Mouse (Mus musculus) small intestine, adult 2 months (tissue): ENCODE data around the gene Maml3. TPM values are rescaled to one million over a fixed set of nuclear protein-coding genes. Genes with fewer than 3 reads are reported as not detected.

Experiments used
- H3K27ac ChIP-seq: fragments of 200-500 bp; 2 replicates; pipeline ENCODE4 v1.5.1; 2012; ENCODE audit warnings: low read depth, low read length, control low read depth, inconsistent platforms; ENCODE audit not compliant: insufficient read depth
- H3K27me3 ChIP-seq: fragments of 200-500 bp; 2 replicates; pipeline ENCODE4 v1.6.1; 2012; ENCODE audit warnings: mild to moderate bottlenecking, moderate library complexity, low read length, inconsistent platforms; ENCODE audit not compliant: control insufficient read depth, insufficient read depth
- H3K36me3 ChIP-seq: fragments of 200-500 bp; 2 replicates; pipeline ENCODE4 v1.6.1; 2012; ENCODE audit warnings: mild to moderate bottlenecking, low read length, control low read depth, inconsistent platforms; ENCODE audit not compliant: control insufficient read depth, insufficient read depth
- H3K4me1 ChIP-seq: fragments of 200-500 bp; 2 replicates; pipeline ENCODE4 v1.6.1; 2012; ENCODE audit warnings: low read length, inconsistent platforms, mixed read lengths; ENCODE audit not compliant: control insufficient read depth, insufficient read depth, insufficient read length
- H3K4me3 ChIP-seq: fragments of 200-500 bp; 2 replicates; pipeline ENCODE4 v1.5.1; 2012; ENCODE audit warnings: low read depth, mild to moderate bottlenecking, control low read depth, inconsistent platforms, low read length, moderate library complexity
- CTCF ChIP-seq: fragments of 200-500 bp; IDR thresholded peaks from 2 replicates; pipeline ENCODE4 v1.5.1; 2012; ENCODE audit warnings: low read depth, mild to moderate bottlenecking, control low read depth, inconsistent platforms, low read length, moderate library complexity, mixed read lengths; ENCODE audit not compliant: insufficient replicate concordance, insufficient read length; ENCODE audit errors: extremely low read depth
- POLR2A ChIP-seq: fragments of 200-500 bp; IDR thresholded peaks from 2 replicates; pipeline ENCODE4 v1.6.1; 2012; ENCODE audit warnings: low read depth, mild to moderate bottlenecking, control low read depth, inconsistent platforms, low read length, moderate library complexity
- WGBS: fragments of 180-500 bp; shearing (Covaris S2); methylation state at CpG from one replicate; pipeline ENCODE4 v1.1.7; 2018; 5-methylcytosine and 5-hydroxymethylcytosine counted together
- polyA plus RNA-seq: library from polyadenylated mRNA; depleted of rRNA; stranded (reverse); fragments of >200 nt; gene quantifications from 2 replicates; pipeline ENCODE4 v1.2.3, GENCODE M21; 2012

Gene Maml3
- polyA plus RNA-seq, 1 experiment, result 3.2 TPM

- H3K4me3 ChIP-seq, result no peak overlapping the region
- no peaks in the 10 kb centered on the region for H3K27me3 ChIP-seq
- H3K36me3 ChIP-seq, result no peaks in the 10 kb centered on the region
- TF ChIP-seq POLR2A, result no peak
- no peak for TF ChIP-seq CTCF
- WGBS, result 79% methylated on average over 5 of the region's 5 CpGs
- H3K27ac ChIP-seq, result no peak overlapping the region
- H3K4me1 ChIP-seq, result no peaks in the 10 kb centered on the region
Observed at GRCm38 (mm10) chr3:51981496-51981895, 123.4 kb downstream of the Maml3 start.

GRCm38 (mm10) chr3:51977654-51978352 lies 127.1 kb downstream of the Maml3 start:
- no peak for TF ChIP-seq POLR2A
- TF ChIP-seq CTCF, result no peak
- Histone ChIP-seq H3K36me3 (no peaks in the 10 kb centered on the region), H3K27ac (no peak overlapping the region), H3K27me3 (no peaks in the 10 kb centered on the region), H3K4me1 (no peaks in the 10 kb centered on the region), H3K4me3 (no peak overlapping the region)
- 36% methylated on average over 8 of the region's 8 CpGs for WGBS

GRCm38 (mm10) chr3:51974601-51975000 lies 130.3 kb downstream of the Maml3 start:
- Histone ChIP-seq H3K4me3 (no peak overlapping the region), H3K4me1 (no peaks in the 10 kb centered on the region), H3K36me3 (no peaks in the 10 kb centered on the region), H3K27ac (no peak overlapping the region), H3K27me3 (no peaks in the 10 kb centered on the region)
- 96% methylated on average over 7 of the region's 7 CpGs for WGBS
- TF ChIP-seq POLR2A, result no peak
- no peak for TF ChIP-seq CTCF

GRCm38 (mm10) chr3:51974153-51974552 lies 130.7 kb downstream of the Maml3 start:
- H3K27ac ChIP-seq, result no peak overlapping the region
- 92% methylated on average over 6 of the region's 6 CpGs for WGBS
- no peaks in the 10 kb centered on the region for H3K36me3 ChIP-seq
- H3K4me3 ChIP-seq, result no peak overlapping the region
- no peaks in the 10 kb centered on the region for H3K27me3 ChIP-seq
- H3K4me1 ChIP-seq, result no peaks in the 10 kb centered on the region
- TF ChIP-seq CTCF (no peak), POLR2A (no peak)

- Histone ChIP-seq H3K36me3 (no peaks in the 10 kb centered on the region), H3K27me3 (no peaks in the 10 kb centered on the region), H3K4me1 (no peaks in the 10 kb centered on the region), H3K4me3 (no peak overlapping the region), H3K27ac (no peak overlapping the region)
- no peak for TF ChIP-seq POLR2A
- TF ChIP-seq CTCF, result no peak
- WGBS, result 66% methylated on average over 6 of the region's 6 CpGs
Observed at GRCm38 (mm10) chr3:51972576-51972975, 132.3 kb downstream of the Maml3 start.

- H3K36me3 ChIP-seq, result no peaks in the 10 kb centered on the region
Observed at GRCm38 (mm10) chr3:51970489-51970888, 134.4 kb downstream of the Maml3 start.

GRCm38 (mm10) chr3:51969451-51969850 lies 135.4 kb downstream of the Maml3 start:
- TF ChIP-seq CTCF (no peak), POLR2A (no peak)
- peaks cover 5% of the 10 kb centered on the region; the same call in 1 of the 2 replicates for H3K4me1 ChIP-seq
- WGBS, result 90% methylated on average over 6 of the region's 6 CpGs
- no peaks in the 10 kb centered on the region for H3K27me3 ChIP-seq
- H3K4me3 ChIP-seq, result no peak overlapping the region
- H3K36me3 ChIP-seq, result no peaks in the 10 kb centered on the region
- H3K27ac ChIP-seq, result no peak overlapping the region

More at GRCm38 (mm10) chr3:51970489-51970888, 134.4 kb downstream of the Maml3 start:
- Histone ChIP-seq H3K27me3 (no peaks in the 10 kb centered on the region), H3K4me1 (peaks cover 3% of the 10 kb centered on the region; the same call in 1 of the 2 replicates), H3K27ac (no peak overlapping the region), H3K4me3 (no peak overlapping the region)
- 90% methylated on average over 2 of the region's 2 CpGs for WGBS
- TF ChIP-seq CTCF (no peak), POLR2A (no peak)
